Comparison of ENCODE assay signal across 11 mouse cellular contexts in the genomic region with DNA sequence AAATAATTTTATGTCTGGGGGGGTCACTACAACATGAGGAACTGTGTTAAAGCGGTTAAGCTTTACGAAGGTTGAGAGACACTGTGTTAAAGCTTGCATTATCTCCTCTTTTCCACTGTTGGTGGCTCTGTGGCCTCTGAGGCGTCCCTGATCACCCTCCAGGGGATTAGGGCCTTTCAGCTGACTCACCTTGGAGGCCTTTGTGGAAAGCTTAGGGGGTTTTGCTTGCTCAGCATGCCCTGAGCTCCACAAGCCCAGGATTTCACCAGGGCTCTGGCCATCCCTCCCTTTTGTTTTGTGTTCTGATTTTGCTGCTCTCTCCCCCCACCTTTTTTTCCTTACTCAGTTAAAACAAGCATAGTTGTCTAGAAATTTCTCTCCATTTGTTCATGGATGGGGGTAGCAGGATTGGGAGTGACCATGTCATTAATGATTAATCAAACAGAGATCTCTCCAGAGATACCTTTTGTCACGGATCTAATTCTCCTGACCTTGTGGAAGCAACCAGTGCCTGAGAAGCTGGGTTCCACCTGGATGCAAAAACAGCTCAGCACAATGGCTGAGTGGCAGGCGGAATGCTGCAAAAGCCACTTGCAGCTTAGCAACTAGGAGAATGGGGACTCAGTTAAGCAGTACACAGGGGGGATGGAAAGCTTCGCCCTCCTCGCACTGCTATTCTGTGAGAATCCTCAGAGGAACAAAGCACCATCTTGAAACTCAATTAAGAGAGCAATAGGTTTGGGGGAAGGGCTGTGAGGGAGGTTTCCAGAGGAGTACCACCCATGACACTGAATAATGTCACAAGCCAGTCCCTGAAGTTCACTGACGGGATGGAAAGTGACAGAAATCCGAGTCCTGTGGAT. TPM values are rescaled to one million over a fixed set of nuclear protein-coding genes. Genes with fewer than 3 reads are reported as not detected.
DNase-seq lines count a peak whose midpoint lies in the region; ATAC-seq lines count a peak whose summit lies in the region.
"Had no signal": no experiment of that assay in that cellular context is flagged by ENCODE, and none has a peak within 500 bp of the region (broad histone marks: within the 10 kb centered on the region; RNA-seq: fewer than 3 reads in every experiment).

No protein-coding gene starts in this region.

- H3K27ac ChIP-seq in heart, embryonic 16.5 days (ENCODE audit: low read length), result peak overlapping the region; percentile 15
- H3K27ac ChIP-seq in liver, embryonic 16.5 days (ENCODE audit: low read length), result peak overlapping the region; percentile 75
- H3K27ac ChIP-seq: limb, embryonic 15.5 days had no signal

- no peak overlapping the region for H3K9ac ChIP-seq in heart, embryonic 16.5 days (ENCODE audit: low read length)
- H3K9ac ChIP-seq in liver, embryonic 16.5 days (ENCODE audit: low read depth, low read length), result no peak overlapping the region
- H3K9ac ChIP-seq: limb, embryonic 15.5 days had no signal

- no peaks in the 10 kb centered on the region for H3K36me3 ChIP-seq in heart, embryonic 16.5 days (ENCODE audit: control insufficient read depth, insufficient read depth)
- no peaks in the 10 kb centered on the region for H3K36me3 ChIP-seq in liver, embryonic 16.5 days (ENCODE audit: control insufficient read depth, insufficient read depth)
- H3K36me3 ChIP-seq: limb, embryonic 15.5 days had no signal

- ATAC-seq in heart, embryonic 16.5 days (replicated peaks; ENCODE audit: extremely low read depth, insufficient read depth, low FRiP score), result no peak
- no peak for ATAC-seq in liver, embryonic 16.5 days (ENCODE audit: low read depth)
- no peak for ATAC-seq in megakaryocyte progenitor cell, adult 5-6 weeks (replicated peaks; ENCODE audit: poor library complexity)

- H3K9me3 ChIP-seq in heart, embryonic 16.5 days (replicated peaks; ENCODE audit: control insufficient read depth, low read length), result no peaks in the 10 kb centered on the region
- H3K9me3 ChIP-seq in liver, embryonic 16.5 days (replicated peaks; ENCODE audit: control insufficient read depth, low read length), result no peaks in the 10 kb centered on the region
- H3K9me3 ChIP-seq: limb, embryonic 15.5 days had no signal

- H3K4me3 ChIP-seq in heart, embryonic 16.5 days (ENCODE audit: low read length), result no peak overlapping the region
- H3K4me3 ChIP-seq in liver, embryonic 16.5 days (ENCODE audit: low read depth, low read length), result no peak overlapping the region
- H3K4me3 ChIP-seq: limb, embryonic 15.5 days had no signal

- peaks cover 34% of the 10 kb centered on the region for H3K4me1 ChIP-seq in heart, embryonic 16.5 days (ENCODE audit: control insufficient read depth, insufficient read depth, low read length)
- H3K4me1 ChIP-seq in liver, embryonic 16.5 days (ENCODE audit: control insufficient read depth, low read depth, low read length), result peaks cover 4% of the 10 kb centered on the region; the same call in 1 of the 2 replicates

- WGBS in heart, embryonic 16.5 days, result 70% methylated on average over 9 of the region's 9 CpGs
- WGBS in liver, embryonic 16.5 days (ENCODE audit: insufficient replicate concordance), result 49% methylated on average over 9 of the region's 9 CpGs

- no peaks in the 10 kb centered on the region for H3K27me3 ChIP-seq in heart, embryonic 16.5 days (ENCODE audit: control insufficient read depth, insufficient read depth, low read length)
- peaks cover 3% of the 10 kb centered on the region; the same call in 1 of the 2 replicates for H3K27me3 ChIP-seq in liver, embryonic 16.5 days (ENCODE audit: control insufficient read depth, insufficient read depth, low read depth, low read length)
- H3K27me3 ChIP-seq: limb, embryonic 15.5 days had no signal

- peak; percentile 10 for DNase-seq in right cerebral cortex, postnatal 4 days
- DNase-seq in right cerebral cortex, postnatal 25 days, result no peak
- no peak for DNase-seq in lung, postnatal 4 days
- no peak for DNase-seq in MN1 (ENCODE audit: low spot score)
- DNase-seq in urinary bladder, postnatal 14 days (ENCODE audit: low spot score), result no peak
- DNase-seq: cerebellum, adult 8-10 months; gastrocnemius, postnatal 10 days had no signal

- no peak overlapping the region for H3K4me2 ChIP-seq in heart, embryonic 16.5 days (ENCODE audit: low read depth, low read length)
- no peak overlapping the region for H3K4me2 ChIP-seq in liver, embryonic 16.5 days (ENCODE audit: low read depth, low read length)
- H3K4me2 ChIP-seq: limb, embryonic 15.5 days had no signal

RNA-seq across cellular contexts. Expression of gene Tdrd7, which starts 2.6 kb away (rescaled TPM):
- 17.7 and 18.5 TPM in 2 replicates for polyA plus RNA-seq in heart, embryonic 16.5 days (2015; fragmentation: Nextera tagmentation; extraction: Ambion mirVana)
- 11.9 and 12.1 TPM in 2 replicates for polyA plus RNA-seq in liver, embryonic 16.5 days (2015; fragmentation: Nextera tagmentation; extraction: Ambion mirVana)
- 19.3 and 19.5 TPM in 2 replicates for total RNA-seq in megakaryocyte progenitor cell, adult 5-6 weeks (2015)
- 5.7 and 6.3 TPM in 2 replicates for total RNA-seq in megakaryocyte progenitor cell, adult 5-6 weeks (2017)
